Mouse (Mus musculus) midbrain, embryonic 14.5 days (tissue): ENCODE measurements around the gene Fam217b. TPM values are rescaled to one million over a fixed set of nuclear protein-coding genes. Genes with fewer than 3 reads are reported as not detected.

Experiments used
- ATAC-seq: fragments of 200-750 bp; cut with Nextera tagmentation; 2 replicates; pipeline ENCODE4 v1.8.0; 2017; ENCODE audit warnings: moderate number of reproducible peaks, moderate library complexity; ENCODE audit not compliant: low FRiP score, low TSS enrichment
- DNase-seq: peaks from one replicate; pipeline ENCODE4 v3.0.0-alpha.2; 2015
- H3K27ac ChIP-seq: fragments of 300-500 bp; sonication (generic); replicated peaks from 2 replicates; pipeline ENCODE4 v1.5.1; 2014; ENCODE audit warnings: mild to moderate bottlenecking, low read depth, low read length, moderate library complexity
- H3K27me3 ChIP-seq: fragments of 300-500 bp; sonication (generic); 2 replicates; pipeline ENCODE4 v1.6.1; 2014; ENCODE audit warnings: low read length, control low read depth, mixed read lengths; ENCODE audit not compliant: control insufficient read depth, insufficient read depth
- H3K36me3 ChIP-seq: fragments of 300-500 bp; sonication (generic); 2 replicates; pipeline ENCODE4 v1.6.1; 2014; ENCODE audit warnings: low read length, control low read depth; ENCODE audit not compliant: control insufficient read depth, insufficient read depth
- H3K4me1 ChIP-seq: fragments of 300-500 bp; sonication (generic); 2 replicates; pipeline ENCODE4 v1.6.1; 2014; ENCODE audit warnings: mild to moderate bottlenecking, antibody characterized with exemption, low read length, control low read depth; ENCODE audit not compliant: control insufficient read depth, insufficient read depth
- H3K4me2 ChIP-seq: fragments of 300-500 bp; sonication (generic); 2 replicates; pipeline ENCODE4 v1.6.1; 2014; ENCODE audit warnings: mild to moderate bottlenecking, low read length, moderate library complexity
- H3K4me3 ChIP-seq: fragments of 300-500 bp; sonication (generic); replicated peaks from 2 replicates; pipeline ENCODE4 v1.5.1; 2014; ENCODE audit warnings: low read depth, low read length
- H3K9ac ChIP-seq: fragments of 300-500 bp; sonication (generic); replicated peaks from 2 replicates; pipeline ENCODE4 v1.6.1; 2014; ENCODE audit warnings: mild to moderate bottlenecking, low read length, moderate library complexity
- H3K9me3 ChIP-seq: fragments of 300-500 bp; sonication (generic); 2 replicates; pipeline ENCODE4 v1.6.1; 2016; ENCODE audit warnings: low read length, control low read depth, mixed read lengths; ENCODE audit not compliant: control insufficient read depth
- whole genome bisulfite sequencing: fragments of 180-500 bp; shearing (Covaris S2); extraction: QIAGEN DNeasy Blood & Tissue Kit; methylation state at CpG from one replicate; pipeline ENCODE4 v1.1.7; 2014; 5-methylcytosine and 5-hydroxymethylcytosine counted together
- polyA plus RNA-seq: library from polyadenylated mRNA; unstranded; fragments of >200 nt; fragmentation: Nextera tagmentation; extraction: Ambion mirVana; gene quantifications from 2 replicates; pipeline ENCODE4 v1.2.1, GENCODE M21; 2014

The Fam217b gene
- polyA plus RNA-seq, 1 experiment from 2014 or later, result 11.3 TPM

- no peak for ATAC-seq
- no peak overlapping the region for H3K27ac ChIP-seq
- no peaks in the 10 kb centered on the region for H3K27me3 ChIP-seq
- no peak for DNase-seq
- no peak overlapping the region for H3K9ac ChIP-seq
- 0 out of 2 replicates have a peak, but pooled peaks cover 2% of the 10 kb centered on the region for H3K4me1 ChIP-seq
- H3K4me2 ChIP-seq, result no peak overlapping the region
- no peaks in the 10 kb centered on the region for H3K36me3 ChIP-seq
- H3K4me3 ChIP-seq, result no peak overlapping the region
- H3K9me3 ChIP-seq, result no peaks in the 10 kb centered on the region
- 89% methylated on average over 4 of the region's 4 CpGs for WGBS
Measured at GRCm38 (mm10) chr2:178428676-178429075, 14.4 kb downstream of the Fam217b start.

DNA sequence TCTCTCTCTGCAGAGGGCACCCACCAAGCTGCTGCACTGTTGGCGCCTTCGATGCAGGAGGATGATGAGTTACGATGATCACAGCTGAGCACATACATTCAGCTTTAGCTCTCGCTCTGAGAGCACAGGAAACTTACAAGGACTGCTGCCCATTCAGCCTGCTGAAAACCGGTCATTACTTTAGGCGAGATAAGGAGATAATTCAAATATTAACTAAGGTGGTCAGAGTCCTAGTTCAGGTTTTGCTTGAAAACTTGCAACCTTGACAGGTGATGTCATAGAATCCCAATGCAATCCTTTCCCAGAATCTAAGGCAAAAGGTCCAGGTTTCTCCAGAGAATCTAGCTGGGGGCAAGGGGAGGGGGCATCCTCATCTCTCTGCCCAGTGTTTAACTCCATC lies 15.1 kb downstream of the Fam217b start:
- 88% methylated on average over 6 of the region's 6 CpGs for whole genome bisulfite sequencing
- Histone ChIP-seq H3K36me3 (no peaks in the 10 kb centered on the region), H3K4me1 (0 out of 2 replicates have a peak, but pooled peaks cover 2% of the 10 kb centered on the region), H3K4me3 (no peak overlapping the region), H3K27me3 (no peaks in the 10 kb centered on the region), H3K4me2 (no peak overlapping the region), H3K27ac (no peak overlapping the region), H3K9ac (no peak overlapping the region), H3K9me3 (no peaks in the 10 kb centered on the region)
- ATAC-seq (no peak), DNase-seq (no peak)

GRCm38 (mm10) chr2:178430231-178430630 lies 15.9 kb downstream of the Fam217b start, which contains the start of gene Cdh26:
Gene Cdh26 (plus strand): TSS chr2:178430531.
- Histone ChIP-seq H3K36me3 (no peaks in the 10 kb centered on the region), H3K27me3 (no peaks in the 10 kb centered on the region), H3K4me1 (0 out of 2 replicates have a peak, but pooled peaks cover 2% of the 10 kb centered on the region), H3K4me2 (no peak within 1 kb of the TSS), H3K27ac (no peak within 1 kb of the TSS), H3K9ac (no peak within 1 kb of the TSS), H3K9me3 (no peaks in the 10 kb centered on the region), H3K4me3 (no peak within 1 kb of the TSS)
- ATAC-seq (no peak), DNase-seq (no peak)
- 90% methylated on average over 4 of the region's 4 CpGs for WGBS

- DNase-seq, result no peak
- H3K27me3 ChIP-seq, result no peaks in the 10 kb centered on the region
- no peak overlapping the region for H3K4me3 ChIP-seq
- H3K36me3 ChIP-seq, result no peaks in the 10 kb centered on the region
- no peak for ATAC-seq
- no peak overlapping the region for H3K9ac ChIP-seq
- no peaks in the 10 kb centered on the region for H3K9me3 ChIP-seq
- WGBS, result 74% methylated on average over 2 of the region's 2 CpGs
- no peak overlapping the region for H3K4me2 ChIP-seq
- H3K4me1 ChIP-seq, result 0 out of 2 replicates have a peak, but pooled peaks cover 7% of the 10 kb centered on the region
- H3K27ac ChIP-seq, result no peak overlapping the region
Measured at GRCm38 (mm10) chr2:178433495-178433894, 19.2 kb downstream of the Fam217b start.

- H3K27ac ChIP-seq, result no peak overlapping the region
- H3K4me1 ChIP-seq, result 0 out of 2 replicates have a peak, but pooled peaks cover 7% of the 10 kb centered on the region
- DNase-seq (no peak), ATAC-seq (no peak)
- no peak overlapping the region for H3K4me2 ChIP-seq
- H3K36me3 ChIP-seq, result no peaks in the 10 kb centered on the region
- 91% methylated on average over 2 of the region's 2 CpGs for WGBS
- H3K27me3 ChIP-seq, result no peaks in the 10 kb centered on the region
- H3K9ac ChIP-seq, result no peak overlapping the region
- H3K9me3 ChIP-seq, result no peaks in the 10 kb centered on the region
- H3K4me3 ChIP-seq, result no peak overlapping the region
Measured at GRCm38 (mm10) chr2:178433903-178434302, 19.6 kb downstream of the Fam217b start.

DNA sequence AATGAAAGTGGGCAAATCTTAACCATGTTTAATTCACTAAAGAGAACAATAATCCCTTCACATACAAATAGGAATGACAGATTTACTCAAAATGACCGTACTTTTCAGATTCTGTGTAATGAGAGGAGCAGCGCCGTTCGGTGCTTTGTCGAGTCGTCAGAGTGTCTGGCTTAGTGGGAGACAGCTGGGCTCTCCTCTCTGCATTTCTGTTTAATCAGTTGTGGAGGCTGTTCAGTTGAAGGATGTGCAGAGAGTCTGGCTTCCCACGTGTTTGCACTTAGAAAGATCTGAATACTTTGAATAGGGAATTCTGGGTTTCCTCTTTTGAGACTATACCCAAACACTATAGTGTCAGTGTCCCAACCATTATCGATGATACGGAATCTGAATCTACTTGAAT lies 23.0 kb downstream of the Fam217b start:
- 63% methylated on average over 9 of the region's 9 CpGs for WGBS
- no peak for ATAC-seq

DNA sequence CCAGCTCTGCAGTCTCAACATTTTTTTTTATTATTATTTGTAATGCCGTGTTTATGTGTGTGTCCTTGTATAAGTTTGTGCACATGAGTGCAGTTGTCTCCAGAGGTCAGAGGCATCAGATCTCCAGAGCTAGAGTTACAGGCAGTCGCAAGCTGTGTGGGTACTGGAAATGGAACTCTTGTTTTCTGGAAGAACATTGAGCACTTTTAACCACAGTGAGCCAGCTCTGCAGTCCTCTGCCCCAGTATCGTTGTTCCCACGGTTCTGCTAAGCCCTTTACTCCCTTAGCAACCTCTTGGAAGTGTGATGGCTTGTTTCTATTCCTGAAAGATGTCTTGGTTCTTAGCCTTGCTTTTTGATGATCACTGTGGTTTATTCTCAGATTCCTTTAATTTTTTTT lies 35.1 kb downstream of the Fam217b start:
- Histone ChIP-seq H3K4me1 (no peaks in the 10 kb centered on the region), H3K4me2 (no peak overlapping the region), H3K9me3 (no peaks in the 10 kb centered on the region), H3K9ac (no peak overlapping the region), H3K27ac (no peak overlapping the region), H3K4me3 (no peak overlapping the region), H3K36me3 (no peaks in the 10 kb centered on the region), H3K27me3 (no peaks in the 10 kb centered on the region)
- ATAC-seq (no peak), DNase-seq (no peak)
- WGBS, result 83% methylated on average over 4 of the region's 4 CpGs

More for the DNA sequence above, 23.0 kb downstream of the Fam217b start:
- Histone ChIP-seq H3K4me3 (no peak overlapping the region), H3K9ac (no peak overlapping the region), H3K36me3 (no peaks in the 10 kb centered on the region), H3K4me1 (0 out of 2 replicates have a peak, but pooled peaks cover 5% of the 10 kb centered on the region), H3K27ac (no peak overlapping the region), H3K27me3 (no peaks in the 10 kb centered on the region), H3K4me2 (no peak overlapping the region), H3K9me3 (no peaks in the 10 kb centered on the region; the same call in 1 of the 2 replicates)
- DNase-seq, result no peak

- no peak overlapping the region for H3K4me2 ChIP-seq
- no peak for DNase-seq
- no peaks in the 10 kb centered on the region for H3K9me3 ChIP-seq
- H3K27me3 ChIP-seq, result no peaks in the 10 kb centered on the region
- no peaks in the 10 kb centered on the region for H3K36me3 ChIP-seq
- H3K4me1 ChIP-seq, result 0 out of 2 replicates have a peak, but pooled peaks cover under 1% of the 10 kb centered on the region
- WGBS, result 13% methylated on average over 2 of the region's 2 CpGs
- H3K4me3 ChIP-seq, result no peak overlapping the region
- ATAC-seq, result no peak
- H3K27ac ChIP-seq, result no peak overlapping the region
- no peak overlapping the region for H3K9ac ChIP-seq
Measured at GRCm38 (mm10) chr2:178450236-178450635, 35.9 kb downstream of the Fam217b start.

DNA sequence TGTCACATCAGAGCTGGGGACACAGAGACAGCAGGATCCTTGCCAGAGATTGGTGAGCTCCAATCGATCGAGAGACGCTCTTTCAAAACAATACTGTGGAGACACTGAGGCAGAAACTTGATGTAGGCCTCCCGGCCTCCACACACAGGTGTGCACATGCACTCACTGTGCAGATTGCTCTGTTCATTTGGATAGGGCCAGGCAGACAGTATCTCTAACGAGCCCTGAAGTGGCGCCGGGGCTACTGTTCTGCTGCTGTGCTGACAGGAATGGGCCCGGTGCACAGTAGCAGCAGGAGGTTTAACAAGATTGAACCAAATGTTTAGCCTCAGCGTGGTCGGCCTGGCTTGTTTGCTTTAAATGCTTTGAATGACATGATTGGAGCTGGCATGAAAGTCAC lies 36.6 kb downstream of the Fam217b start:
- no peaks in the 10 kb centered on the region for H3K27me3 ChIP-seq
- no peaks in the 10 kb centered on the region for H3K9me3 ChIP-seq
- WGBS, result 73% methylated on average over 10 of the region's 10 CpGs
- DNase-seq, result no peak
- H3K4me3 ChIP-seq, result no peak overlapping the region
- H3K36me3 ChIP-seq, result no peaks in the 10 kb centered on the region
- no peak overlapping the region for H3K27ac ChIP-seq
- no peak overlapping the region for H3K9ac ChIP-seq
- H3K4me2 ChIP-seq, result no peak overlapping the region
- no peak for ATAC-seq
- H3K4me1 ChIP-seq, result 0 out of 2 replicates have a peak, but pooled peaks cover 4% of the 10 kb centered on the region
